Mouse (Mus musculus): ENCODE results near the gene Grin3b. TPM values are rescaled to one million over a fixed set of nuclear protein-coding genes. Genes with fewer than 3 reads are reported as not detected.
A peak's percentile ranks its signal among the peaks of the same experiment; 100 is the strongest.

The Grin3b gene
- total RNA-seq, 2 experiments from 2014 or later, result 0.15 TPM; not detected in 1

DNA sequence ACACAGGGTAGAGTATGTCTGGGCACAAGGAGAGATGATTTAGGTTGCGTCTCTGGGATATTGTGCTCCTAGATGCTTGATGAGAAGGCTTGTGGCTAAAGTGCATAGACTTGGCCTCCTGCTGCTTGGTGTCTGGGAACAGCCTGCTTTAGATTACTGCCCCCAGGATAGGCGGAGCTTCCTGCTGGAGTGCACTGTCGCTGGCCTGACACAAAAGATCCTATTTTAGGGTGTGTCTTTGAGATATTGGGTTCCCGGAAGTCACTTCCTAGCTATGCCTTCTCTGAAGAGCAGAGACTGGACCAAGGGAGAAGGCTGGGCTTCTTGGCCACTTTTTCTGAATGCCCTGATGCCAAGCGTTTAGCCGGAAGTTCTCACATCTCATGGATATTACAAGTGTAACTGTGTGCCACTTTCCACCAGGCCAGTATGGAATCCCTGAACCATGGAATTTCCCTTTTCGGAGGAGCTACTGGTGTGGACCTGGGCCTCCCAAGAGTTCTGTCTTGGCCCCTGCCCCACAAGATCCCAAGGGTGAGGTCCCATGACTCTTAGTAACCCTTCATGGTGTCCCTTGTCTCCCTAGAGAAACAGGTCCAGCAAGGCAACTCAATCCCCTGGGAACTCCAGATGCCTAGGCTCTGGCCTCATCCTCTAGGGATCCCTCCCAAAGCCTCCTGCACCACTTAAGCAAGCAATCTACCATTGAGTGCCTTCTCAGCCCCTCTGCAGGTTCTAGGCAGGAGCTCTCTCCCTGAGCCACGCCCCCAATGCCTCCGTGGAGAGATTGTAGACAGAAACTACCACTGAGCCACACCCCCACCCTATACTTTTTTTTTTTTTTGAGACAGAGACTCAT is 33.1 kb downstream of the Grin3b start:
- Histone ChIP-seq H3K4me3 (no peak overlapping the region), H3K27ac (0 out of 2 replicates have a peak overlapping the region, but pooled peaks have one; percentile 43)
- TF ChIP-seq CTCF (conservative IDR thresholded peaks at IDR 0.05), result no peak
- no peak for DNase-seq (ENCODE audit: low spot score in 2 of 2)

DNA sequence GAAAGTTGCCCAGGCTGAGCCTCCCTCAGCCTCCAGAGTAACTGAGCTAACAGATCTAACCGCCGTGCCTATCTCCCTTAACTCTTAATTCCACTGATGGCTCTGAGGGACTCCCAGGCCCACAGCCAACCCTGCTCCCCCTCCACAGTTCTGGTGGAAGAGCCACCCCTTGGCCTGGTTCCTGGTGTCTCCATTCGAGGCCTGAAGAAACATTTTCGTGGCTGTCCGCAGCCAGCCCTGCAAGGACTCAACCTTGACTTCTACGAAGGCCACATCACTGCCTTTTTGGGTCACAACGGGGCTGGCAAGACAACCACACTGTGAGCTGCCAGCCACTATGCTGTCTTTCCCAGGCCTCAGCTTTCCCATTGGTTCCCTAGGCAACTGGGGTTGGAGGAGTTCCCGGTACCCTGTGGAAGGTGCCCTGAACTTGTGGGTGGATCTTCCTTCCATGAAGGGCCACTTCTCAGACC is 33.8 kb downstream of the Grin3b start:
- TF ChIP-seq CTCF (conservative IDR thresholded peaks at IDR 0.05), result no peak
- Histone ChIP-seq H3K27ac (no peak overlapping the region), H3K4me3 (no peak overlapping the region)
- no peak for DNase-seq (ENCODE audit: low spot score in 2 of 2)

DNA sequence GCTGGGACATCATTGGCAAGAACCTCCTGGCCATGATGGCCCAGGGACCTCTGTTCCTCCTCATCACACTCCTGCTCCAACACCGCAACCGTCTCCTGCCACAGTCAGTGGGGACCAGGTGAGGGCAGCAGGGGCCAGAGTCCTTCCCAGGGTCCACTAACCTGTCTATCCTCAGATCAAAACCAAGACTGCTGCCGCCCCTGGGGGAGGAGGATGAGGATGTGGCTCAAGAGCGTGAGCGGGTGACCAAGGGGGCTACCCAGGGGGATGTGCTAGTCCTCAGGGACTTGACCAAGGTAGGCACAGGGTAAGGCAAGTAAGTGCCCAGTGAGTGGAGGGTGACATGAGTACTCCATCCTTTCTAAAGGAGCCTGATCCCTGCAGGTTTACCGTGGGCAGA is 41.2 kb downstream of the Grin3b start:
- no peak overlapping the region for H3K4me3 ChIP-seq

DNA sequence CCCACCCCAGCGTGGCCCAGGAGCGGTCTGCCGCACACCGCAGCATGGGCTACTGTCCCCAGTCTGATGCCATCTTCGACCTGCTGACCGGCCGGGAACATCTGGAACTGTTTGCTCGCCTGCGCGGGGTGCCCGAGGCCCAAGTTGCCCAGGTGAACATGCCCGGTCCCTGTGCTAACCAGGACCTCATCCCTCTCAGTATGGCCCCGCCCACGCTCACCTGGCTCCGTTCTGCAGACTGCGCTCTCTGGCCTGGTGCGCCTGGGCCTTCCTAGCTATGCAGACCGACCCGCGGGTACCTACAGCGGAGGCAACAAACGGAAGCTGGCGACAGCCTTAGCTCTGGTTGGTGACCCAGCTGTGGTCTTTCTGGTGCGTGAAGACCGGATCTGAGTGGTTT is 43.1 kb downstream of the Grin3b start:
- no peak for DNase-seq (ENCODE audit: low spot score in 2 of 2)
- no peak for TF ChIP-seq CTCF (conservative IDR thresholded peaks at IDR 0.05)
- Histone ChIP-seq H3K27ac (no peak overlapping the region), H3K4me3 (no peak overlapping the region)

More for the DNA sequence above, 41.2 kb downstream of the Grin3b start:
- no peak overlapping the region for H3K27ac ChIP-seq
- DNase-seq (ENCODE audit: low spot score in 2 of 2), result no peak
- no peak for TF ChIP-seq CTCF (conservative IDR thresholded peaks at IDR 0.05)

DNA sequence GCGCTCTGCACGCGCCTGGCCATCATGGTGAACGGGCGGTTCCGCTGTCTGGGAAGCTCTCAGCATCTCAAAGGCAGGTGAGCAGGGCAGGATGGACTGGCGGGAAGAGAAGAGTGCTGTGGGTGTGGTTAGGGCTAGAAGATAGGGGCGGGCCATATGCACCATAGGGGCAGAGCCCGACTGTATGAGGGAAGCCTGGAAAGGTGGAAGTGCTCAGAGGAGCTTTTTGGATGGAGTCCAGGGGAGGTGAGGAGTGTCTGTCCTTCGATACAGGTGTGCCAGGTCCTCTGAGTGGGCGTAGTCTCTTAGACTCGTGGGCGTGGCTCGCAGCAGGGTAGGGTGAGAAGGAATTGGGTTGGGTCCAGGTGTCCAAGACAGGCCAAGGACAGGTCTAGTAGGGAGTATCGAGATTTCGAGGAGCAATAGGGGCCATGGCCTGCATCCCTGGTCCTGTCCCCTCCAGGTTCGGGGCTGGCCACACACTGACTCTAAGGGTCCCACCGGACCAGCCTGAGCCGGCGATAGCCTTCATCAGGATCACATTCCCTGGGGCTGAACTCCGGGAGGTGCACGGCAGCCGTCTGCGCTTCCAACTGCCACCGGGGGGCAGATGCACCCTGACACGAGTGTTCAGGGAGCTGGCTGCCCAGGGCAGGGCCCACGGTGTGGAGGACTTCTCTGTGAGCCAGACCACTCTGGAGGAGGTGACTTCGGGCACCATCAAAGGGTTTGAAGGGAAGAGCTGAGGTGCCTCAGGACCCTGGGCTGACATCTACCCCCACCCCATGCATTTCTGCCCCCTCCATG is 44.2 kb downstream of the Grin3b start:
- no peak overlapping the region for H3K4me3 ChIP-seq
- no peak overlapping the region for H3K27ac ChIP-seq
- no peak for DNase-seq (ENCODE audit: low spot score in 2 of 2)
- TF ChIP-seq CTCF (conservative IDR thresholded peaks at IDR 0.05), result peak; percentile 39

DNA sequence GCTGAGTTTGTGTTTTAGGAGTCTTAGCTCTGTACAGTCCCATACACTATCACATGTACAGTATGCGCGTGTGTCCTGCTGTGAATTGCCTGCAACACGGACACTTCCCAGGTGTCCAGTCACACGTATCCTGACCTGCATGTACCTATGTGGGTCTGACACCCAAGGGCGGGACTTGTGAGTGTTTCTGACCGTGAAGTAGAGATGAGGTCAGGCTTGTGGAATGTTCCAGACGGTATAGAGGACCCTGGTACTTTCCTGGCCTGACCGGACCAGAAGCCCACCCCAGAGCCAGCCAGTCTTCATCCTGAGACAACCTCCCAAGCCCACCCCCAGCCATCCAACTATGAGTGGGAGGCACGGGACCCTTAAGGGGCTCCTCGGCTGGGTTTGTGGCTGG is 45.1 kb downstream of the Grin3b start:
- DNase-seq (ENCODE audit: low spot score in 2 of 2), result no peak
- no peak for TF ChIP-seq CTCF (conservative IDR thresholded peaks at IDR 0.05)
- Histone ChIP-seq H3K27ac (no peak overlapping the region), H3K4me3 (no peak overlapping the region)

DNA sequence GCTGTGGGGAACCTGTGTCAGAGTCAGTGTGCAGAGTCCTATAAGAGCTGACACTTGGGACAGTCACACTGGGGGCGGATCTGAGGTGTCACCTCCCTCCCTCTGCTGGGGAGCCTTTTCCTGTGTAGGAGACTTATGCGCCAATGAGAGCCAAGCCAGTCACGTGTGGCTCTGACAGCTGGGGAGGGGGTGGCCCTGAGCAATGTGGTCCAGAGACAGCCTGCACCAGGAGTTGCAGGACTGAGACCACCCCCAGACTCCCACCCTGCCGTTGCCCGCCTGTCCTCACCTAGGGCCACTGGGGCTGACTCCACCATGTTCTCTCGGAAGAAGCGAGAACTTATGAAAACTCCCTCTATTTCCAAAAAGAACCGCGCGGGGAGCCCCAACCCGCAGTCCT is 46.0 kb downstream of the Grin3b start, which contains the start of gene Arhgap45:
Gene Arhgap45 (plus strand): TSS at position 143 of the 400 bp plus-strand sequence.
- H3K27ac ChIP-seq, result peak within 1 kb of the TSS; percentile 14; the same call in 1 of the 2 replicates
- no peak for TF ChIP-seq CTCF (conservative IDR thresholded peaks at IDR 0.05)
- H3K4me3 ChIP-seq, result no peak within 1 kb of the TSS; the same call in 1 of the 2 replicates
- no peak for DNase-seq (ENCODE audit: low spot score in 2 of 2)

DNA sequence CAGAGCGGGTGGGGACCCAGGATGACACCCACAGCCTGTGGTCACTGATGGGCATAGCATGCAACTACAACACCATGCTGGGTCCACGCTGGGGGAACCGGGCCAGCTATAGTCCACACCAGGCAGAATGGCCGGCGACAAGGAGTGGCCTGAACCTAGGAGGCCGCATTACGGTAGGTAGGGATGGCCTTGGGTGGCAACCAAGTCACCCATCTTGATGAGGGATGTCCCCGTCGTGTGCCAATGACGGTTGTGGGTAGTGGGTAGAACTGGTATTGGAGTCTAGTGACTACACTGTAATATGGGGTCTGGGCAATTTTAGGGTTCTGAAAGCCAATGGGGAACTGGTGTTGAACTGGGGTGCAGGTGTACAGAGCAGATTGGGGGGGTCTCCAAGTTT is 46.4 kb downstream of the Grin3b start:
- Histone ChIP-seq H3K4me3 (no peak overlapping the region; the same call in 1 of the 2 replicates), H3K27ac (peak overlapping the region; percentile 14; the same call in 1 of the 2 replicates)
- TF ChIP-seq CTCF (conservative IDR thresholded peaks at IDR 0.05), result no peak
- no peak for DNase-seq (ENCODE audit: low spot score in 2 of 2)

DNA sequence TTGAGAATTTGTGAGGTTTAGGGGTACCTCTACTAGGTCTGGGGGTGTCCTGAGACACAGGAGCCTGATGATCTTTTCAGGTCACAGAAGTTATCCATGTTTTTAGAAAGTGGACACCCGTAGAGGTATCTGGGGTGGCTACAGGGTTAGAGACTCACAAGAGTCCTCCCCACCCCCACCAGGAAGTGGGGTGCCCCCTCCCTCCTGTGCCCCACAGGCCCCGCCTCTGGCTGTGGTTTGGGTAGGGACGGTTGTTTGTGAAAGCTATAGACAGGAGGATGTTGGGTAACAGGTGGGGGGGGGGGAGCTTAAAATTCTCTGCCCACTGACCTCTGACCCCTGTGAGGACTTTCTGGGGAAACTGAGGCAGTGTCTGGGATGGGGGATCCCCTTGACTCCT is 46.8 kb downstream of the Grin3b start:
- TF ChIP-seq CTCF (conservative IDR thresholded peaks at IDR 0.05), result no peak
- H3K4me3 ChIP-seq, result no peak overlapping the region; the same call in 1 of the 2 replicates
- peak overlapping the region; percentile 14; the same call in 1 of the 2 replicates for H3K27ac ChIP-seq
- DNase-seq (ENCODE audit: low spot score in 2 of 2), result no peak

DNA sequence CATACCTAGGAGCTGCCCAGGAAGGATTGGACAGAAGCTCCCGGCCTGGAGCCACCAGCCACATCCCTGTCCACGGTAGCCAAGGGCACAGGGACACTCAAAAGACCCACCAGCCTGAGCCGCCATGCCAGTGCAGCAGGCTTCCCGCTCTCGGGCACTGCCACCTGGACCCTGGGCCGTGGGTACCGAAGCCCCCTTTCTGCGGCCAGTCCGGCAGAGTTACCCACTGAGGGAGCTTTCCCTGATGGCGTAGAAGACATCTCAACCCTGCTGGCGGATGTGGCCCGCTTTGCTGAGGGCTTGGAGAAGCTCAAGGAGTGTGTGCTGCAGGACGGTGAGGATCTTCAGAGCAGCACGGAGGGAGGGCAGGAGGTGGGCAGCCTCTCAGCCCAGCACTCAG is 47.3 kb downstream of the Grin3b start:
- H3K4me3 ChIP-seq, result no peak overlapping the region
- 0 out of 2 replicates have a peak overlapping the region, but pooled peaks have one; percentile 14 for H3K27ac ChIP-seq
- no peak for TF ChIP-seq CTCF (conservative IDR thresholded peaks at IDR 0.05)
- DNase-seq (ENCODE audit: low spot score in 2 of 2), result no peak

DNA sequence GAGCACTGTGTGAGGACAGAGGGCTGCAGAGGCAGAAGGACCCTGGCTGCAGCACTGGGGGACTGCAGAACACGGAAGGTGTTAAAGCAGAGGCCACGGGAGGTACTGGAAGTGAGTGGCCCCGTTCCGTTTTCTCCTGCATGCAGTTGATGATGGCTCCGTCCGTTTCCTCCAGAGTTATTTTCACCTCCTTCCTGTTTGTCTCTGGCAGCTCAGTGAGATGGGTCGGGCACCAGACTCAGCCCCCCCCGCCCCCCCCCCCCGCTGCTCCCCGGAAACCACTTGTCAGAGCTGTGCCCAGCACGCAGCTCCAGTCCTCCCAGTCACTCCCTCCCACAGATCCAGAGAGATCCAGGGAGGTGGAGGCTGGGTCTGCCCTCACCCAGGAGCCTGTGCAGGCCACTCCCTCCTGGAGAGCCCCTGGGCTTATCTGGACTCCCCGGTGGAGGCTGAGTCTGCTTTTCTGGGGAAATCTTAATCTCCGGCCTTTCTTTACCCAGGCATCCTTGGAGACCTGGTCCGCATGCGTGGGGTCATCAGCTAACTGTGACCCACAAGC is 48.3 kb downstream of the Grin3b start:
- TF ChIP-seq CTCF (conservative IDR thresholded peaks at IDR 0.05), result peak; percentile 12
- Histone ChIP-seq H3K4me3 (no peak overlapping the region), H3K27ac (peak overlapping the region; percentile 10; the same call in 1 of the 2 replicates)
- no peak for DNase-seq (ENCODE audit: low spot score in 2 of 2)

DNA sequence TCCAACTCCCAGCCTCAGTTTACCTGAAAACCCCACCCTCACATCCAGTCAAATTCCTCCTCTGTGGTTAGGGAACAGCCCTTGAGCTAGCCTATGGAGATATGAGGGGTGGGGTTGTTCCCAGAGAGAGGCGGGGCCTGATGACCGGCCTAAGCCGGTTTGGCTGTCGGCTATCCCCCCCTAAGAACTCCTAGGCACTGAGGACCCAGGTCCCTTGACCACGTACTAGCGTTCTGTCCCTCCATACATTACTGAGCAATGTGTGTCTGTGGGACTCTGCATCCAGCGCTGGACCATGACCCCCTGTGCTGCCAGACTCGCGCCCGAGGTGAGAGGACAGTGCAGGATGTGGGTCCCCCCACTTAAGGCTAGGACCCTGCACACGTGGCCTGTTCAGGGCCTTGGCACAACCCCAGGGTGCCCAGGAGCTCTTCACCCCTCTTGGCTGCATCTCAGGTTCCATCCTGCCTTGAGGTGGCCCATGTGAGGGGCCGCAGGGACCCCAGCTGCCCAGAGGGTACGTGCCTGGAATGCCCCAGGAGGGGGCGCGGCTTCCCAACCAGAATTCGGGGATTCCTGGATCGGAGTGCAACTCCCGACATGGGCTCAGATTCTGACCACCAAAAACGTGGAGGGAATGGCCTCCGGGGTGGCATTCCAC is 49.1 kb downstream of the Grin3b start:
- no peak overlapping the region for H3K4me3 ChIP-seq
- no peak for DNase-seq (ENCODE audit: low spot score in 2 of 2)
- TF ChIP-seq CTCF (conservative IDR thresholded peaks at IDR 0.05), result 0 out of 2 replicates have a peak, but pooled peaks have one; percentile 15
- peak overlapping the region; percentile 10; the same call in 1 of the 2 replicates for H3K27ac ChIP-seq
